Mouse (Mus musculus) hindbrain, embryonic 10.5 days (tissue): Measurements from ENCODE around the gene Nol7. TPM values are rescaled to one million over a fixed set of nuclear protein-coding genes. Genes with fewer than 3 reads are reported as not detected.
A peak's percentile ranks its signal among the peaks of the same experiment; 100 is the strongest.

Experiments
- DNase-seq: peaks from one replicate; pipeline ENCODE4 v3.0.0-alpha.2; 2017; ENCODE audit warnings: low spot score
- H3K27ac ChIP-seq: fragments of 300-500 bp; sonication (generic); 2 replicates; pipeline ENCODE4 v1.5.1; 2016; ENCODE audit warnings: mild to moderate bottlenecking, moderate library complexity
- H3K27me3 ChIP-seq: fragments of 300-500 bp; sonication (generic); 2 replicates; pipeline ENCODE4 v1.6.1; 2016; ENCODE audit warnings: mild to moderate bottlenecking; ENCODE audit not compliant: poor library complexity, insufficient read depth, severe bottlenecking
- H3K36me3 ChIP-seq: fragments of 300-500 bp; sonication (generic); 2 replicates; pipeline ENCODE4 v1.6.1; 2016; ENCODE audit warnings: mild to moderate bottlenecking, moderate library complexity
- H3K4me1 ChIP-seq: fragments of 300-500 bp; sonication (generic); replicated peaks from 2 replicates; pipeline ENCODE4 v1.6.1; 2016; ENCODE audit warnings: mild to moderate bottlenecking
- H3K4me3 ChIP-seq: fragments of 300-500 bp; sonication (generic); 2 replicates; pipeline ENCODE4 v1.5.1; 2016; ENCODE audit warnings: mild to moderate bottlenecking, moderate library complexity
- H3K9me3 ChIP-seq: fragments of 300-500 bp; sonication (generic); 2 replicates; pipeline ENCODE4 v1.6.1; 2016; ENCODE audit warnings: mild to moderate bottlenecking, moderate library complexity
- WGBS: fragments of 180-500 bp; shearing (Covaris S2); methylation state at CpG from one replicate; pipeline ENCODE4 v1.1.7; 2016; 5-methylcytosine and 5-hydroxymethylcytosine counted together
- polyA plus RNA-seq: library from polyadenylated mRNA; unstranded; fragments of >200 nt; fragmentation: Nextera tagmentation; extraction: Ambion mirVana; gene quantifications from 2 replicates; pipeline ENCODE4 v1.2.1, GENCODE M21; 2016

Gene Nol7
- polyA plus RNA-seq, 1 experiment from 2014 or later = 167 TPM

- no peak for DNase-seq
- 95% methylated on average over 4 of the region's 4 CpGs for WGBS
- Histone ChIP-seq H3K4me3 (no peak overlapping the region), H3K9me3 (no peaks in the 10 kb centered on the region), H3K4me1 (peaks cover 11% of the 10 kb centered on the region), H3K36me3 (peaks cover 3% of the 10 kb centered on the region; the same call in 1 of the 2 replicates), H3K27ac (no peak overlapping the region), H3K27me3 (no peaks in the 10 kb centered on the region)
Observed at GRCm38 (mm10) chr13:43443706-43444105, 45.5 kb downstream of the Nol7 start.

GRCm38 (mm10) chr13:43444717-43445116, 46.5 kb downstream of the Nol7 start:
- H3K27ac ChIP-seq = no peak overlapping the region
- WGBS = 94% methylated on average over 3 of the region's 3 CpGs
- H3K4me3 ChIP-seq = no peak overlapping the region
- no peaks in the 10 kb centered on the region for H3K27me3 ChIP-seq
- H3K36me3 ChIP-seq = no peaks in the 10 kb centered on the region
- DNase-seq = no peak
- H3K4me1 ChIP-seq = peaks cover 11% of the 10 kb centered on the region
- no peaks in the 10 kb centered on the region for H3K9me3 ChIP-seq

GRCm38 (mm10) chr13:43445754-43446153, 47.6 kb downstream of the Nol7 start:
- Histone ChIP-seq H3K27me3 (no peaks in the 10 kb centered on the region), H3K27ac (no peak overlapping the region), H3K9me3 (no peaks in the 10 kb centered on the region), H3K36me3 (no peaks in the 10 kb centered on the region), H3K4me1 (peaks cover 11% of the 10 kb centered on the region), H3K4me3 (no peak overlapping the region)
- 93% methylated on average over 4 of the region's 4 CpGs for WGBS
- DNase-seq = no peak

- Histone ChIP-seq H3K4me3 (no peak overlapping the region), H3K9me3 (no peaks in the 10 kb centered on the region), H3K36me3 (no peaks in the 10 kb centered on the region), H3K27me3 (no peaks in the 10 kb centered on the region), H3K27ac (no peak overlapping the region), H3K4me1 (peaks cover 19% of the 10 kb centered on the region)
- no peak for DNase-seq
- WGBS = 79% methylated on average over 3 of the region's 3 CpGs
Observed at GRCm38 (mm10) chr13:43447721-43448120, 49.5 kb downstream of the Nol7 start.

DNA sequence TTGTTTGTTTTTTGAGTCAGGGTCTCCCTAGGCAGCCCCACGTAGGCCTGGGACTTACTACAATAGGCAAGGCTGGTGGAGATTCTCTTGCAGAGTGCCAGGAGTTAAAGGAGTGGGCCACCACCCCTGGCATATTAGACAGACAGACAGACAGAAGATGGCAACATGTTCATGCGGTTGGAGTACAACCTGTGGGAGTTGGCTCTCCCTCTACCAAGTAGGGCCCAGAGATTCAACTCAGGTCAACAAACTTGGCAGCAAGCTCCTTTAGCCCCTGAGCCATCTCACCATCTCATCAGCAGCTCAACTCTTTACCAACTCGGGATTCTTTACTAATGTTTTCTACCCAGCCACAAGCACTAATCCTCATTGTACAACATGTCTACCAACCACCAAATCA, 52.5 kb downstream of the Nol7 start:
- H3K27me3 ChIP-seq = no peaks in the 10 kb centered on the region
- no peak overlapping the region for H3K4me3 ChIP-seq
- H3K4me1 ChIP-seq = peaks cover 33% of the 10 kb centered on the region
- H3K27ac ChIP-seq = no peak overlapping the region
- H3K9me3 ChIP-seq = no peaks in the 10 kb centered on the region
- DNase-seq = no peak
- 87% methylated on average over 3 of the region's 3 CpGs for WGBS
- H3K36me3 ChIP-seq = no peaks in the 10 kb centered on the region

DNA sequence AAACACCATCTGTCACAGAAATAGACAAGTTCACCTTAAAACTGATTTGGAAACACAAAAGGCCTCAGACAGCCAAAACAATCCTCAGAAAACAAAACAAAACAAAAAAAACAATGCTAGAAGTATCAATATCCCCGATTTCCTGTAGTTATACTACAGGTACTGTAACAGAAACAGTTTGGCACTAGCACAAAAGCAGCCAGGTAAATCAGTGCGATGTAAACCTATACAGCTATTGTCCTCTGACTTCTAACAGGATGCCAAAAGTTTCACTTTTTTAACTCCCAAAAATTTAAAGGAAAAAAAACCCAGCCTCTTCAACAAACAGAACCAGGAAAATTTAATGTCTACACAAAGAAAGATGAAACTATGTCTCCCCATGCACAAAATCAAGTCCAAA, 54.0 kb downstream of the Nol7 start:
- H3K36me3 ChIP-seq = no peaks in the 10 kb centered on the region
- H3K27me3 ChIP-seq = no peaks in the 10 kb centered on the region
- 89% methylated on average over 2 of the region's 2 CpGs for WGBS
- peaks cover 28% of the 10 kb centered on the region for H3K4me1 ChIP-seq
- DNase-seq = no peak
- H3K9me3 ChIP-seq = no peaks in the 10 kb centered on the region
- H3K27ac ChIP-seq = 0 out of 2 replicates have a peak overlapping the region, but pooled peaks have one; percentile 62
- no peak overlapping the region for H3K4me3 ChIP-seq

- Histone ChIP-seq H3K9me3 (no peaks in the 10 kb centered on the region), H3K27me3 (no peaks in the 10 kb centered on the region), H3K27ac (peak overlapping the region; percentile 62), H3K36me3 (no peaks in the 10 kb centered on the region), H3K4me1 (peaks cover 22% of the 10 kb centered on the region), H3K4me3 (no peak overlapping the region)
- WGBS = 46% methylated on average over 7 of the region's 7 CpGs
- no peak for DNase-seq
Observed at GRCm38 (mm10) chr13:43452843-43453605, 54.8 kb downstream of the Nol7 start.

GRCm38 (mm10) chr13:43454431-43454830, 56.2 kb downstream of the Nol7 start:
- WGBS = 90% methylated on average over 7 of the region's 7 CpGs
- Histone ChIP-seq H3K9me3 (no peaks in the 10 kb centered on the region), H3K36me3 (no peaks in the 10 kb centered on the region), H3K4me3 (no peak overlapping the region), H3K27ac (no peak overlapping the region), H3K4me1 (peaks cover 22% of the 10 kb centered on the region), H3K27me3 (no peaks in the 10 kb centered on the region)
- DNase-seq = no peak

Other genes starting within 250 kb of the Nol7 start
- gene Tbc1d7, start 226.9 kb upstream of the Nol7 start, polyA plus RNA-seq = 62.8 and 73.2 TPM in 2 replicates
- 0.43 and 0.46 TPM in 2 replicates for gene Gfod1, start 94.2 kb upstream of the Nol7 start, polyA plus RNA-seq
- 20.8 and 24.9 TPM in 2 replicates for gene Sirt5, start 32.9 kb upstream of the Nol7 start, polyA plus RNA-seq
- 8.7 and 9.4 TPM in 2 replicates for gene Ranbp9, start 82.9 kb downstream of the Nol7 start, polyA plus RNA-seq
- gene Mcur1, start 161.8 kb downstream of the Nol7 start, polyA plus RNA-seq = 7.3 and 8.9 TPM in 2 replicates
- gene Rnf182, start 217.3 kb downstream of the Nol7 start, polyA plus RNA-seq = 4.6 and 6.6 TPM in 2 replicates